Comparison of ENCODE assay signal across 35 mouse cellular contexts in genomic region chr15:97204889-97205288, GRCm38 (mm10).
"Had no signal": no experiment of that assay in that cellular context is flagged by ENCODE, and none has a peak within 500 bp of the region (broad histone marks: within the 10 kb centered on the region; RNA-seq: fewer than 3 reads in every experiment).

No protein-coding gene starts in this region.

- H3K36me3 ChIP-seq: heart, embryonic 10.5 days; heart, embryonic 12.5 days; heart, embryonic 13.5 days; heart, embryonic 15.5 days; hindbrain, embryonic 10.5 days; hindbrain, embryonic 12.5 days; hindbrain, embryonic 13.5 days; hindbrain, embryonic 15.5 days; intestine, embryonic 15.5 days; kidney, embryonic 15.5 days had no signal

- H3K9me3 ChIP-seq: heart, embryonic 10.5 days; heart, embryonic 12.5 days; heart, embryonic 13.5 days; heart, embryonic 15.5 days; hindbrain, embryonic 10.5 days; hindbrain, embryonic 12.5 days; hindbrain, embryonic 13.5 days; hindbrain, embryonic 15.5 days; intestine, embryonic 15.5 days; kidney, embryonic 15.5 days had no signal

- H3K4me2 ChIP-seq: heart, embryonic 11.5 days; heart, embryonic 12.5 days; heart, embryonic 13.5 days; heart, embryonic 15.5 days; hindbrain, embryonic 12.5 days; hindbrain, embryonic 13.5 days; hindbrain, embryonic 14.5 days; hindbrain, embryonic 15.5 days; intestine, embryonic 15.5 days; kidney, embryonic 15.5 days had no signal

- H3K9ac ChIP-seq: heart, embryonic 12.5 days; heart, embryonic 13.5 days; heart, embryonic 15.5 days; hindbrain, embryonic 12.5 days; hindbrain, embryonic 13.5 days; hindbrain, embryonic 14.5 days; hindbrain, embryonic 15.5 days; intestine, embryonic 15.5 days; kidney, embryonic 15.5 days had no signal

- H3K27me3 ChIP-seq: heart, embryonic 12.5 days; heart, embryonic 13.5 days; heart, embryonic 15.5 days; hindbrain, embryonic 12.5 days; hindbrain, embryonic 13.5 days; hindbrain, embryonic 15.5 days; intestine, embryonic 15.5 days; kidney, embryonic 15.5 days had no signal

- H3K27ac ChIP-seq: heart, embryonic 10.5 days; heart, embryonic 13.5 days; heart, embryonic 15.5 days; hindbrain, embryonic 10.5 days; hindbrain, embryonic 12.5 days; hindbrain, embryonic 13.5 days; hindbrain, embryonic 14.5 days; hindbrain, embryonic 15.5 days; hindbrain, postnatal 0 days; intestine, embryonic 15.5 days; kidney, embryonic 15.5 days; kidney, postnatal 0 days; layer of hippocampus, adult 2 months had no signal

- H3K4me1 ChIP-seq: heart, embryonic 10.5 days; heart, embryonic 12.5 days; heart, embryonic 13.5 days; heart, embryonic 15.5 days; hindbrain, embryonic 10.5 days; hindbrain, embryonic 12.5 days; hindbrain, embryonic 13.5 days; hindbrain, embryonic 15.5 days; intestine, embryonic 15.5 days; kidney, embryonic 15.5 days had no signal

- DNase-seq: heart, postnatal 10 days; heart, postnatal 14 days; heart, postnatal 36 days; heart, postnatal 4 days; kidney, adult 11 months; kidney, adult 18-20 months; kidney, adult 2 months; kidney, adult 8-10 months; kidney, adult 9 months; kidney, postnatal 10 days; kidney, postnatal 14 days; kidney, postnatal 25 days; kidney, postnatal 36 days; kidney, postnatal 4 days; layer of hippocampus, adult 9-11 months; layer of hippocampus, postnatal 36 days had no signal

- H3K4me3 ChIP-seq: heart, embryonic 10.5 days; heart, embryonic 12.5 days; heart, embryonic 13.5 days; heart, embryonic 15.5 days; hindbrain, embryonic 10.5 days; hindbrain, embryonic 12.5 days; hindbrain, embryonic 13.5 days; hindbrain, embryonic 15.5 days; intestine, embryonic 15.5 days; kidney, embryonic 15.5 days; layer of hippocampus, adult 2 months had no signal

- ATAC-seq: hindbrain, embryonic 16.5 days; hindbrain, postnatal 0 days; inflammation-experienced regulatory T-cells, adult 6 months; intestine, embryonic 15.5 days; intestine, embryonic 16.5 days; intestine, postnatal 0 days had no signal
